Mouse (Mus musculus) testis, adult 2 months (tissue): Measurements from ENCODE around the gene Tmcc2. TPM values are rescaled to one million over a fixed set of nuclear protein-coding genes. Genes with fewer than 3 reads are reported as not detected.

Experiments used
- H3K27ac ChIP-seq: fragments of 200-500 bp; 2 replicates; pipeline ENCODE4 v1.5.1; 2012; ENCODE audit warnings: low read depth, low read length; ENCODE audit not compliant: control insufficient read depth, insufficient read depth
- H3K27me3 ChIP-seq: fragments of 200-500 bp; 2 replicates; pipeline ENCODE4 v1.6.1; 2012; ENCODE audit warnings: mild to moderate bottlenecking, low read length, moderate library complexity; ENCODE audit not compliant: control insufficient read depth, insufficient read depth
- H3K36me3 ChIP-seq: fragments of 200-500 bp; 2 replicates; pipeline ENCODE4 v1.6.1; 2012; ENCODE audit warnings: mild to moderate bottlenecking, low read length; ENCODE audit not compliant: control insufficient read depth, insufficient read depth
- H3K4me1 ChIP-seq: fragments of 200-500 bp; 2 replicates; pipeline ENCODE4 v1.6.1; 2012; ENCODE audit warnings: low read length; ENCODE audit not compliant: control insufficient read depth, insufficient read depth
- H3K4me3 ChIP-seq: fragments of 200-500 bp; 2 replicates; pipeline ENCODE4 v1.5.1; 2012; ENCODE audit warnings: low read depth, mild to moderate bottlenecking, low read length, moderate library complexity, mixed read lengths; ENCODE audit not compliant: control insufficient read depth
- CTCF ChIP-seq: fragments of 200-500 bp; IDR thresholded peaks from 2 replicates; pipeline ENCODE4 v1.5.1; 2012; ENCODE audit warnings: low read depth, mild to moderate bottlenecking, inconsistent platforms, low read length, moderate library complexity; ENCODE audit not compliant: control insufficient read depth, insufficient read depth, insufficient replicate concordance
- POLR2A ChIP-seq: fragments of 200-500 bp; IDR thresholded peaks from 2 replicates; pipeline ENCODE4 v1.6.1; 2012; ENCODE audit warnings: low read depth, mild to moderate bottlenecking, inconsistent platforms, low read length, moderate library complexity; ENCODE audit not compliant: control insufficient read depth
- polyA plus RNA-seq: library from polyadenylated mRNA; depleted of rRNA; stranded (reverse); fragments of >200 nt; gene quantifications from 2 replicates; pipeline ENCODE4 v1.2.3, GENCODE M21; 2012; rRNA removed

The Tmcc2 gene
- polyA plus RNA-seq, 1 experiment: 1.8 TPM

DNA sequence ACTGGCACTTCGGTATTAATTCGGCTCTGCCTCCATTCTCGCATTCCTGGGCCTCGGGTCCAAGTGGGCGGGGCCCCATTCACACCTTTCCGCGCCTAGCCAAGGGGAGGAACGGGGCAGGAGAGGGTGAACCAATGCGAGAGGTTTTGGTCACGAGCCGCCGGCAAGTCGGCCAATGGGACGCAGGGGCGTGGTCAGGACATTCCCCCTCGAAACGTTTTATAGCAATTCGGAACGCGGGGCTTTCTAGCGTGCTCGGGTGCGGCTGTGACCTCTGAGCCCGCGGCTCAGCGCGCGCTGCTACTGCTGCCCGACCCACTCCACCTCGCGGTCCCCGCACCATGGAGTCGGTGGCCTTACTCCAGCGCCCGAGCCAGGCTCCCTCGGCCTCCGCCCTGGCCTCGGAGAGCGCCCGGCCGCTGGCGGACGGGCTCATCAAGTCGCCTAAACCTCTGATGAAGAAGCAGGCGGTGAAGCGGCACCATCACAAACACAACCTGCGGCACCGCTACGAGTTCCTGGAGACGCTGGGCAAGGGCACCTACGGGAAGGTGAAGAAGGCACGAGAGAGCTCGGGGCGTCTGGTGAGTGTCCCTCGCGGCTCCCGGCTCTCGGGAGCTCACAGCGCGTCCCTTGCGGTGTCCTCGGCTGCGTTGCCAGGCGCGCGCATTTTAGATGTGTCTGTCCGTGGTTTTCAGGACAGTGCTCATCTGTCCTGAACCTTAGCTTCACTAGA is 75.0 kb downstream of the Tmcc2 start, which contains the start of gene Nuak2:
TSS of gene Nuak2 (plus strand) at position 238 of the 736 bp plus-strand sequence.
- no peaks in the 10 kb centered on the region for H3K36me3 ChIP-seq
- H3K4me1 ChIP-seq: peaks cover 18% of the 10 kb centered on the region
- TF ChIP-seq CTCF: no peak
- TF ChIP-seq POLR2A: peak; percentile 72
- H3K27ac ChIP-seq: peak within 1 kb of the TSS; percentile 62
- no peaks in the 10 kb centered on the region for H3K27me3 ChIP-seq
- H3K4me3 ChIP-seq: peak within 1 kb of the TSS; percentile 88

GRCm38 (mm10) chr1:132312703-132313102 is 78.4 kb downstream of the Tmcc2 start:
- Histone ChIP-seq H3K27me3 (no peaks in the 10 kb centered on the region), H3K4me3 (no peak overlapping the region), H3K36me3 (no peaks in the 10 kb centered on the region), H3K4me1 (peaks cover 18% of the 10 kb centered on the region), H3K27ac (no peak overlapping the region)
- no peak for TF ChIP-seq CTCF
- no peak for TF ChIP-seq POLR2A

DNA sequence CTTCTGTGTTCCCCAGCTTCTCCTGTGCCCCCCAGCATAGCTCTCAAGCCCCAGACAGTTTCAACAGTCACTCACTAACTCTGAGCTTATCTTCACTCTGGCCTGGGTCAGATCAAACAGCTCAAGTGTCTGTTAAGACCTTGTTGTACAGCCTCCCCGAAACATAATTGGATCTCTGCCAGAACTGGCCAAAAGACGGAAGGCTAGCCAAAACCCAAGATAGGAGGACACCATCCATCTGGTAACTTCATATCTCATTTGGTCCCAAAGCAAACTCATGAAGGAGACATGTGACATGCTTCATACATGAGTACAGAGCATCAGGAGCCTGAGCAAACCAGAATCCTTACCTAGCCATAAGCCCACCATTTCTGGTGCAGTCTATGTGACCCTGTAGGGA is 79.0 kb downstream of the Tmcc2 start:
- Histone ChIP-seq H3K4me1 (peaks cover 18% of the 10 kb centered on the region), H3K27me3 (no peaks in the 10 kb centered on the region), H3K36me3 (no peaks in the 10 kb centered on the region), H3K4me3 (no peak overlapping the region), H3K27ac (no peak overlapping the region)
- no peak for TF ChIP-seq CTCF
- no peak for TF ChIP-seq POLR2A

DNA sequence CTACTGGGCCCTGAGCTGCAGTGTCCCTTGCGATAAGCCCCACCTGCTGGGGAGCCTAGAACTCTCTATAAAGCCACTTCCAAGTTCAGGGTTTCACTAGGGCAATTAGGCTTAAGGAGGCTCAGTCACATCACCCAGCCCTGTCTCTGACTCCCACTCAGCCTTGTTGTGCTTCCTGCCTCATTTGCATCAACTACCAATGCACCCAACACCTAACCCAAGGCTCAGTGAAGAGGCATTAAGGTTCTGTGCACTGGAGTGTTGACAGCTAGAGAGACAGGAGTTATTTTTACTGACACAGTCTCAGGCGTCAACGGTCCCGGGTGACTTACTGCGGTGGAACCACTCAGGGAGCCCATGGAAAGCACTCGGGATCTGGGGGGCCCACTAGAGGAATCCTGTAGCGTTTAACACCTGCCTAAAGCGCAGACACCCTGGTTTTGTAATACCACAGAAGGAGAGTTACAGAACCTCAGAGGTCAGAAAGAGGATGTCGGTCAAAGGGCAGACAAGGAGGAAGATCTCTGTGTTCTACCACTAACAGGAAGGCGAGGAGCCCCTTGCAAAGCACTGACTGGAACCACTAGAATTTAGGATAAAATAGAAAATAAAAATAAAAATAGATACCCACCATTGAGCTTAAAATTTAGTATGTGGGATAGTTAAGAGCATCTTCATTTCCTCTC is 79.8 kb downstream of the Tmcc2 start:
- Histone ChIP-seq H3K27ac (no peak overlapping the region), H3K27me3 (no peaks in the 10 kb centered on the region), H3K4me3 (no peak overlapping the region), H3K36me3 (no peaks in the 10 kb centered on the region), H3K4me1 (peaks cover 13% of the 10 kb centered on the region)
- TF ChIP-seq POLR2A: no peak
- no peak for TF ChIP-seq CTCF

- H3K4me3 ChIP-seq: no peak overlapping the region
- peaks cover 10% of the 10 kb centered on the region for H3K4me1 ChIP-seq
- H3K27me3 ChIP-seq: no peaks in the 10 kb centered on the region
- no peak overlapping the region for H3K27ac ChIP-seq
- no peaks in the 10 kb centered on the region for H3K36me3 ChIP-seq
- no peak for TF ChIP-seq POLR2A
- TF ChIP-seq CTCF: no peak
Observed at GRCm38 (mm10) chr1:132310754-132311153, 80.3 kb downstream of the Tmcc2 start.

DNA sequence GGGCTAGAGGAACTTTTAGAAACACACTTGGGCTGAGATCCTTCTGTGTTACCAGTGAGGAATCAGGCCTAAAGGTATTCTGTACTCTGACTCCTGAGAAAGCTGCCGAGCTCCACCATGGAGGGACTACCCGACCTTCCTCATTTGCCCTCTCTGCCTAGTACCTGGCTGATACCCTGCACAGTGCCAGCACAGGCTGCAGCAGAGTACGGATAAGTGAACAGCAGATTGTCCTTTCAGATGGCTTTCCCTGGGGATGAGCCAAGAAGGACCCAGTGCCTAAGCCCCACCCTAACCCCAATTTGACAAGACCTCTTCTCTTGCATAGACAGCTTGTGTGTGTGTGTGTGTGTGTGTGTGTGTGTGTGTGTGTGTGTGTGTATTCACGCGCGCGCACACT is 82.4 kb downstream of the Tmcc2 start:
- H3K4me3 ChIP-seq: no peak overlapping the region
- no peak for TF ChIP-seq POLR2A
- TF ChIP-seq CTCF: no peak
- H3K36me3 ChIP-seq: no peaks in the 10 kb centered on the region
- peaks cover 4% of the 10 kb centered on the region for H3K4me1 ChIP-seq
- H3K27ac ChIP-seq: no peak overlapping the region
- no peaks in the 10 kb centered on the region for H3K27me3 ChIP-seq

DNA sequence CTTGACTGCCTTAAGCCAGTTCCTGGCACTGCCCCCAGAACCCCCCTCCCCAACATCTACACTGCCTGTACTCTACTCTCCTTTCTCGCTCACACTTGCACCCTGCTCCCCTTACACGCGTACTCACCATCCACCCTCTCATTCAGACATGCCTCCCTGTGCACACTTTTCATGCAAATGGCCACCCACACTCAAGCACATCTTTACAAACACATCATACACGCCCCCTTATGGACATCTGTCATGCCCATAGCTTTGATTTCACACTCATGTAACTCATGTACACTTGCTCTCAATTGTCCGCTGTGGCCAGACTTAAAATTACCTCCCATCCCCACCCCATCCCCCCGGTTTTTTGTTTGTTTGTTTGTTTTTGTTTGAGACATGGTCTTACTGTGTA is 83.1 kb downstream of the Tmcc2 start:
- H3K36me3 ChIP-seq: no peaks in the 10 kb centered on the region
- H3K4me3 ChIP-seq: no peak overlapping the region
- no peak for TF ChIP-seq CTCF
- no peak for TF ChIP-seq POLR2A
- no peaks in the 10 kb centered on the region for H3K27me3 ChIP-seq
- peaks cover 4% of the 10 kb centered on the region for H3K4me1 ChIP-seq
- no peak overlapping the region for H3K27ac ChIP-seq

- Histone ChIP-seq H3K27ac (no peak overlapping the region), H3K4me1 (peaks cover 1% of the 10 kb centered on the region; the same call in 1 of the 2 replicates), H3K4me3 (no peak overlapping the region), H3K27me3 (no peaks in the 10 kb centered on the region), H3K36me3 (no peaks in the 10 kb centered on the region)
- TF ChIP-seq CTCF: no peak
- TF ChIP-seq POLR2A: no peak
Observed at GRCm38 (mm10) chr1:132306808-132307207, 84.3 kb downstream of the Tmcc2 start.

Other genes with a start within 250 kb of the Tmcc2 start
- 162 and 173 TPM in 2 replicates for gene Lemd1, start 199.8 kb downstream of the Tmcc2 start, polyA plus RNA-seq
- 0.07 and 0.14 TPM in 2 replicates for gene AC124108.1, start 199.8 kb downstream of the Tmcc2 start, polyA plus RNA-seq
- gene Gm10188, start 161.5 kb downstream of the Tmcc2 start, polyA plus RNA-seq: 3.6 and 4.0 TPM in 2 replicates
- gene Klhdc8a, start 92.7 kb downstream of the Tmcc2 start, polyA plus RNA-seq: 0.69 and 0.70 TPM in 2 replicates
- 3.1 and 4.7 TPM in 2 replicates for gene Nuak2, start 75.2 kb downstream of the Tmcc2 start, polyA plus RNA-seq
- gene Dstyk, start 26.3 kb upstream of the Tmcc2 start, polyA plus RNA-seq: 3.3 and 3.7 TPM in 2 replicates
- 6.7 and 9.1 TPM in 2 replicates for gene Rbbp5, start 86.1 kb upstream of the Tmcc2 start, polyA plus RNA-seq
- 19.9 and 24.6 TPM in 2 replicates for gene Tmem81, start 114.9 kb upstream of the Tmcc2 start, polyA plus RNA-seq
- gene Cntn2, start 152.0 kb upstream of the Tmcc2 start, polyA plus RNA-seq: 0.02 TPM in 1 of 2 replicates, not detected in the other